Mouse (Mus musculus) large intestine, adult 2 months (tissue): ENCODE data around the gene Ruvbl2. TPM values are rescaled to one million over a fixed set of nuclear protein-coding genes. Genes with fewer than 3 reads are reported as not detected.
"Not testable (repeated sequence)": the region's sequence is repeated elsewhere in the genome, so short reads cannot be mapped to it uniquely, and the experiment has no call there.

Experiments used
- DNase-seq: peaks from one replicate; pipeline ENCODE4 v3.0.0-alpha.2; 2012; ENCODE audit warnings: low read depth, low spot score
- WGBS: fragments of 180-500 bp; shearing (Covaris S2); methylation state at CpG from one replicate; pipeline ENCODE4 v1.1.7; 2018; 5-methylcytosine and 5-hydroxymethylcytosine counted together
- polyA plus RNA-seq: library from polyadenylated mRNA; depleted of rRNA; stranded (reverse); fragments of >200 nt; gene quantifications from 2 replicates; pipeline ENCODE4 v1.2.3, GENCODE M21; 2012; rRNA removed

Gene Ruvbl2
- polyA plus RNA-seq, 1 experiment: 70.6 TPM

- DNase-seq: no peak
- 1% methylated on average over 114 of the region's 114 CpGs for WGBS
These were observed 31.4 kb downstream of the Ruvbl2 start for GRCm38 (mm10) chr7:45406157-45407156.

GRCm38 (mm10) chr7:45405091-45406075 is 32.5 kb downstream of the Ruvbl2 start, which contains the start of gene Kcna7:
Kcna7 (plus strand) TSS chr7:45405653.
- 9% methylated on average over 28 of the region's 28 CpGs for WGBS
- DNase-seq: peak; percentile 21

- WGBS: 39% methylated on average over 6 of the region's 6 CpGs
- DNase-seq: peak; percentile 63
These were observed 34.2 kb downstream of the Ruvbl2 start for GRCm38 (mm10) chr7:45403532-45404261.

GRCm38 (mm10) chr7:45401521-45402085 is 36.3 kb downstream of the Ruvbl2 start:
- DNase-seq: no peak
- WGBS: 58% methylated on average over 10 of the region's 10 CpGs

- WGBS: 57% methylated on average over 2 of the region's 2 CpGs
These were observed 41.1 kb downstream of the Ruvbl2 start for GRCm38 (mm10) chr7:45396787-45397186.

GRCm38 (mm10) chr7:45396337-45396775 is 41.5 kb downstream of the Ruvbl2 start:
- DNase-seq: not testable (repeated sequence)
- WGBS: 2% methylated on average over 3 of the region's 3 CpGs

More at GRCm38 (mm10) chr7:45396787-45397186, 41.1 kb downstream of the Ruvbl2 start:
- no peak for DNase-seq

- peak; percentile 99 for DNase-seq
- under 1% methylated on average over 60 of the region's 60 CpGs for WGBS
These were observed 42.1 kb downstream of the Ruvbl2 start, which contains the start of gene Snrnp70 for GRCm38 (mm10) chr7:45395578-45396336. Snrnp70 (minus strand) TSS chr7:45395742.

- WGBS: under 1% methylated on average over 19 of the region's 20 CpGs
- DNase-seq: peak; percentile 8
These were observed 42.8 kb downstream of the Ruvbl2 start for GRCm38 (mm10) chr7:45395129-45395541.

- 97% methylated on average over 3 of the region's 3 CpGs for WGBS
- DNase-seq: no peak
These were observed 51.8 kb downstream of the Ruvbl2 start for GRCm38 (mm10) chr7:45386077-45386476.

GRCm38 (mm10) chr7:45376057-45376456 is 61.8 kb downstream of the Ruvbl2 start:
- DNase-seq: no peak
- 86% methylated on average over 1 of the region's 1 CpGs for WGBS

GRCm38 (mm10) chr7:45374620-45375019 is 63.3 kb downstream of the Ruvbl2 start:
- 84% methylated on average over 8 of the region's 8 CpGs for WGBS

GRCm38 (mm10) chr7:45372371-45372770 is 65.5 kb downstream of the Ruvbl2 start:
- DNase-seq: no peak
- WGBS: 68% methylated on average over 5 of the region's 5 CpGs

More at GRCm38 (mm10) chr7:45374620-45375019, 63.3 kb downstream of the Ruvbl2 start:
- DNase-seq: no peak

Other genes starting within 250 kb of the Ruvbl2 start
- gene Ccdc155, start 233.2 kb downstream of the Ruvbl2 start, polyA plus RNA-seq: 0.09 TPM in 1 of 2 replicates, not detected in the other
- 0.47 and 0.67 TPM in 2 replicates for gene Dkkl1, start 225.9 kb downstream of the Ruvbl2 start, polyA plus RNA-seq
- gene Tead2, start 222.3 kb downstream of the Ruvbl2 start, polyA plus RNA-seq: 8.9 and 11.4 TPM in 2 replicates
- 57.3 and 66.8 TPM in 2 replicates for gene Cd37, start 199.0 kb downstream of the Ruvbl2 start, polyA plus RNA-seq
- not detected in 2 replicates for gene Slc6a16, start 197.0 kb downstream of the Ruvbl2 start, polyA plus RNA-seq
- gene Slc6a21, start 160.6 kb downstream of the Ruvbl2 start, polyA plus RNA-seq: not detected in 2 replicates
- 182 and 185 TPM in 2 replicates for gene Trpm4, start 104.3 kb downstream of the Ruvbl2 start, polyA plus RNA-seq
- 0.40 and 0.67 TPM in 2 replicates for gene Hrc, start 102.8 kb downstream of the Ruvbl2 start, polyA plus RNA-seq
- 47.1 and 70.3 TPM in 2 replicates for gene Ppfia3, start 71.1 kb downstream of the Ruvbl2 start, polyA plus RNA-seq
- 4.5 and 7.9 TPM in 2 replicates for gene Lin7b, start 67.5 kb downstream of the Ruvbl2 start, polyA plus RNA-seq
- gene Snrnp70, start 42.4 kb downstream of the Ruvbl2 start, polyA plus RNA-seq: 102 and 165 TPM in 2 replicates
- 0.06 TPM in 1 of 2 replicates, not detected in the other for gene Kcna7, start 32.4 kb downstream of the Ruvbl2 start, polyA plus RNA-seq
- 0.10 and 0.16 TPM in 2 replicates for gene Ntf5, start 24.4 kb downstream of the Ruvbl2 start, polyA plus RNA-seq
- not detected in 2 replicates for gene Lhb, start 17.3 kb downstream of the Ruvbl2 start, polyA plus RNA-seq
- 11.2 and 14.7 TPM in 2 replicates for gene Gys1, start 3.3 kb downstream of the Ruvbl2 start, polyA plus RNA-seq
- 1,842 and 2,045 TPM in 2 replicates for gene Ftl1, start 21.8 kb upstream of the Ruvbl2 start, polyA plus RNA-seq
- gene Bax, start 28.8 kb upstream of the Ruvbl2 start, polyA plus RNA-seq: 105 and 106 TPM in 2 replicates
- gene Tulp2, start 43.8 kb upstream of the Ruvbl2 start, polyA plus RNA-seq: 0.30 TPM in 1 of 2 replicates, not detected in the other
- not detected in 2 replicates for gene Gm45808, start 48.7 kb upstream of the Ruvbl2 start, polyA plus RNA-seq
- gene Dhdh, start 50.7 kb upstream of the Ruvbl2 start, polyA plus RNA-seq: 0.45 and 1.4 TPM in 2 replicates
- gene Nucb1, start 72.3 kb upstream of the Ruvbl2 start, polyA plus RNA-seq: 384 and 422 TPM in 2 replicates
- 14.8 and 18.4 TPM in 2 replicates for gene Ppp1r15a, start 88.2 kb upstream of the Ruvbl2 start, polyA plus RNA-seq
- gene Plekha4, start 88.2 kb upstream of the Ruvbl2 start, polyA plus RNA-seq: 4.0 and 4.6 TPM in 2 replicates
- gene Hsd17b14, start 116.8 kb upstream of the Ruvbl2 start, polyA plus RNA-seq: 0.30 and 0.50 TPM in 2 replicates
- gene Bcat2, start 132.1 kb upstream of the Ruvbl2 start, polyA plus RNA-seq: 33.8 and 40.9 TPM in 2 replicates
- gene Fgf21, start 177.4 kb upstream of the Ruvbl2 start, polyA plus RNA-seq: 0.25 and 0.29 TPM in 2 replicates
- gene Fut1, start 179.2 kb upstream of the Ruvbl2 start, polyA plus RNA-seq: 2.5 and 2.7 TPM in 2 replicates
- gene Izumo1, start 183.7 kb upstream of the Ruvbl2 start, polyA plus RNA-seq: 0.07 and 0.25 TPM in 2 replicates
- gene Rasip1, start 189.4 kb upstream of the Ruvbl2 start, polyA plus RNA-seq: 5.0 and 5.3 TPM in 2 replicates
- 0.77 and 1.3 TPM in 2 replicates for gene Mamstr, start 201.9 kb upstream of the Ruvbl2 start, polyA plus RNA-seq
- 11.6 and 64.5 TPM in 2 replicates for gene Fut2, start 228.3 kb upstream of the Ruvbl2 start, polyA plus RNA-seq
- gene Ntn5, start 245.9 kb upstream of the Ruvbl2 start, polyA plus RNA-seq: 0.92 and 4.4 TPM in 2 replicates